Mouse (Mus musculus) heart, embryonic 14.5 days (tissue): Measurements from ENCODE around the gene Smox. TPM values are rescaled to one million over a fixed set of nuclear protein-coding genes. Genes with fewer than 3 reads are reported as not detected.

Experiments used
- ATAC-seq: fragments of 200-750 bp; cut with Nextera tagmentation; 2 replicates; pipeline ENCODE4 v1.8.0; 2017; ENCODE audit warnings: low read depth, moderate TSS enrichment; ENCODE audit not compliant: insufficient number of reproducible peaks, insufficient read depth, low FRiP score
- H3K27ac ChIP-seq, 2 experiments: fragments of 200-500 bp in 1 of 2; fragments of 300-500 bp in 1 of 2; sonication (generic) in 1 of 2; replicated peaks in 1 of 2; 2 replicates each; pipeline ENCODE4 v1.5.1; 2012 to 2014; ENCODE audit warnings: low read depth in 2 of 2, low read length in 2 of 2, control low read depth in 1 of 2, mild to moderate bottlenecking in 1 of 2, mixed read lengths in 1 of 2; ENCODE audit not compliant: control insufficient read depth in 1 of 2, insufficient read depth in 1 of 2
- H3K27me3 ChIP-seq: fragments of 300-500 bp; sonication (generic); 2 replicates; pipeline ENCODE4 v1.6.1; 2014; ENCODE audit warnings: mild to moderate bottlenecking, low read length, control low read depth; ENCODE audit not compliant: control insufficient read depth, insufficient read depth
- H3K36me3 ChIP-seq: fragments of 300-500 bp; sonication (generic); 2 replicates; pipeline ENCODE4 v1.6.1; 2014; ENCODE audit warnings: mild to moderate bottlenecking, control low read depth, low read length, mixed read lengths; ENCODE audit not compliant: control insufficient read depth, insufficient read depth
- H3K4me1 ChIP-seq, 2 experiments: fragments of 200-500 bp in 1 of 2; fragments of 300-500 bp in 1 of 2; sonication (generic) in 1 of 2; 2 replicates each; pipeline ENCODE4 v1.6.1; 2012 to 2014; ENCODE audit warnings: low read length in 2 of 2, control low read depth in 1 of 2, mixed read lengths in 1 of 2; ENCODE audit not compliant: control insufficient read depth in 2 of 2, insufficient read depth in 2 of 2
- H3K4me2 ChIP-seq: fragments of 300-500 bp; sonication (generic); 2 replicates; pipeline ENCODE4 v1.6.1; 2014; ENCODE audit warnings: mild to moderate bottlenecking, low read length
- H3K4me3 ChIP-seq, 2 experiments: fragments of 200-500 bp in 1 of 2; fragments of 300-500 bp in 1 of 2; sonication (generic) in 1 of 2; 2 replicates each; pipeline ENCODE4 v1.5.1; 2012 to 2014; ENCODE audit warnings: low read length in 2 of 2, mild to moderate bottlenecking in 2 of 2, control low read depth in 1 of 2, low read depth in 1 of 2, moderate library complexity in 1 of 2; ENCODE audit not compliant: control insufficient read depth in 1 of 2, insufficient read depth in 1 of 2
- H3K9ac ChIP-seq: fragments of 300-500 bp; sonication (generic); 2 replicates; pipeline ENCODE4 v1.6.1; 2014; ENCODE audit warnings: mild to moderate bottlenecking, low read length
- H3K9me3 ChIP-seq: fragments of 300-500 bp; sonication (generic); 2 replicates; pipeline ENCODE4 v1.6.1; 2016; ENCODE audit warnings: low read length, control low read depth; ENCODE audit not compliant: control insufficient read depth
- WGBS: fragments of 180-500 bp; shearing (Covaris S2); extraction: QIAGEN DNeasy Blood & Tissue Kit; methylation state at CpG from one replicate; pipeline ENCODE4 v1.1.7; 2014; 5-methylcytosine and 5-hydroxymethylcytosine counted together
- polyA plus RNA-seq: library from polyadenylated mRNA; unstranded; fragments of >200 nt; fragmentation: Nextera tagmentation; extraction: Ambion mirVana; gene quantifications from 2 replicates; pipeline ENCODE4 v1.2.1, GENCODE M21; 2014

Smox gene
- polyA plus RNA-seq, 1 experiment from 2014 or later: 17.7 TPM

- no peaks in the 10 kb centered on the region for H3K9me3 ChIP-seq
- ATAC-seq: no peak
- H3K4me1 ChIP-seq: peaks cover 10 to 13% of the 10 kb centered on the region in 2 experiments; a peak in 3 of 4 replicates
- no peak overlapping the region for H3K4me3 ChIP-seq
- H3K27me3 ChIP-seq: no peaks in the 10 kb centered on the region
- no peak overlapping the region for H3K27ac ChIP-seq
- H3K4me2 ChIP-seq: no peak overlapping the region
- H3K9ac ChIP-seq: no peak overlapping the region
- 49% methylated on average over 5 of the region's 5 CpGs for WGBS
- H3K36me3 ChIP-seq: no peaks in the 10 kb centered on the region
Measured at GRCm38 (mm10) chr2:131501886-131502285, 10.6 kb downstream of the Smox start.

- H3K9me3 ChIP-seq: no peaks in the 10 kb centered on the region
- no peak overlapping the region for H3K4me2 ChIP-seq
- no peak overlapping the region for H3K9ac ChIP-seq
- no peak for ATAC-seq
- H3K4me3 ChIP-seq: no peak overlapping the region
- peaks cover 10 to 14% of the 10 kb centered on the region in 2 experiments; a peak in 3 of 4 replicates for H3K4me1 ChIP-seq
- H3K36me3 ChIP-seq: no peaks in the 10 kb centered on the region
- H3K27me3 ChIP-seq: no peaks in the 10 kb centered on the region
- 56% methylated on average over 5 of the region's 5 CpGs for WGBS
- no peak overlapping the region for H3K27ac ChIP-seq
Measured at GRCm38 (mm10) chr2:131502561-131502960, 11.3 kb downstream of the Smox start.

- no peak for ATAC-seq
- Histone ChIP-seq H3K4me2 (no peak overlapping the region), H3K27ac (no peak overlapping the region), H3K4me3 (no peak overlapping the region), H3K9ac (no peak overlapping the region), H3K36me3 (no peaks in the 10 kb centered on the region), H3K4me1 (peaks cover 18 to 37% of the 10 kb centered on the region in 2 experiments), H3K9me3 (no peaks in the 10 kb centered on the region), H3K27me3 (no peaks in the 10 kb centered on the region)
Measured at GRCm38 (mm10) chr2:131505431-131505830, 14.1 kb downstream of the Smox start.

DNA sequence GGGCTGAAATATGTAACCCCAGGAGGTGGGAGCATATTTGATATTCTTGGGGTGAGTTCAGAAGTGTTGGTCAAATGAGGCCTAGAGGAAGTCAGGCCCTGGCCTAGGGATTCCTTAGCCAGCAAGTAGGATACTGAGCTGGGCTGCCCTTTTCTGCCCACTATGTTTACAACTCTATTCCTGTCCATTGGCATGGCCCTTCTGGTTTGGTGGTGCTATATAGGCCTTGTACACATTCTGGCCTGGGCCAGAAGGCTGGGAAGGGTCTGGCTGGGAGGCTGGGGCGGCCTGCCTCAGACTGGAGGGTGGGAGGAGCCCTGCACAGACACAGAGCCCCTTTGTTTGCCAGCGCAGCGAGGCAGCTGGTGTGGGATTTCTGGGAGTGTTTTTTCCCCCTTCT lies 15.1 kb downstream of the Smox start:
- no peak for ATAC-seq
- H3K27ac ChIP-seq: no peak overlapping the region
- no peak overlapping the region for H3K4me3 ChIP-seq
- H3K9ac ChIP-seq: no peak overlapping the region
- no peaks in the 10 kb centered on the region for H3K36me3 ChIP-seq
- no peaks in the 10 kb centered on the region for H3K9me3 ChIP-seq
- no peaks in the 10 kb centered on the region for H3K27me3 ChIP-seq
- H3K4me1 ChIP-seq: peaks cover 18 to 41% of the 10 kb centered on the region in 2 experiments
- no peak overlapping the region for H3K4me2 ChIP-seq
- 57% methylated on average over 3 of the region's 3 CpGs for WGBS

DNA sequence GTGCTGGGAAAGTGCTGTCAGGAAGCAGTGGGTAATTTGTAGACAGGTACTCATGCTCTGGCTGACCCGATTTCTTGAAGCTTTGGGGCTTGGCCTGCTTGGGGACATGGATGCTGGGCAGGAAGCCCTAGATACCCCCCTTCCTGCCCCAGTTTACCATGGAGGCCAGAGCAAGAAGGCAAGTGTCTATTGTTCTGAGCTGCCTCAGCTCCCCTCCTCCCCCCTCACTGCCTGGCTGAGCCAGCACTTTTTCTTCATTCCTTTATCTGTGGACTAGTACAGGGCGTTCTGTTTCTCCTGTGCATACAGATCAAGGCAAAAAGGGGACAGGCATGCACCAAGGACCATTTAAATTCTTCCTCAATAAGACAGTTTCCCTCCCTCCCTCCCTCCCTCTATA lies 17.2 kb downstream of the Smox start:
- 37% methylated on average over 2 of the region's 2 CpGs for WGBS
- H3K4me1 ChIP-seq: peaks cover 12 to 37% of the 10 kb centered on the region in 2 experiments

GRCm38 (mm10) chr2:131509671-131510313 lies 18.5 kb downstream of the Smox start:
- peak; percentile 29; the same call in 1 of the 2 replicates for ATAC-seq
- Histone ChIP-seq H3K36me3 (no peaks in the 10 kb centered on the region), H3K27me3 (no peaks in the 10 kb centered on the region), H3K4me2 (peak overlapping the region; percentile 64), H3K9ac (peak overlapping the region; percentile 62), H3K27ac (peak overlapping the region; percentile 53 to 54), H3K4me1 (peaks cover 18 to 49% of the 10 kb centered on the region in 2 experiments), H3K9me3 (no peaks in the 10 kb centered on the region), H3K4me3 (peak overlapping the region; percentile 24 to 27)
- WGBS: 10% methylated on average over 17 of the region's 17 CpGs

More for the DNA sequence above, 17.2 kb downstream of the Smox start:
- H3K9me3 ChIP-seq: no peaks in the 10 kb centered on the region
- ATAC-seq: no peak
- H3K27ac ChIP-seq: no peak overlapping the region
- no peak overlapping the region for H3K9ac ChIP-seq
- H3K4me3 ChIP-seq: no peak overlapping the region
- H3K36me3 ChIP-seq: no peaks in the 10 kb centered on the region
- H3K27me3 ChIP-seq: no peaks in the 10 kb centered on the region
- no peak overlapping the region for H3K4me2 ChIP-seq

- Histone ChIP-seq H3K9me3 (no peaks in the 10 kb centered on the region), H3K4me2 (peak overlapping the region; percentile 64), H3K36me3 (no peaks in the 10 kb centered on the region), H3K4me3 (no peak overlapping the region), H3K9ac (peak overlapping the region; percentile 62; the same call in 1 of the 2 replicates), H3K27me3 (no peaks in the 10 kb centered on the region), H3K27ac (0 out of 4 replicates have a peak overlapping the region, but pooled peaks of 1 of the 2 experiments have one; percentile 31), H3K4me1 (peaks cover 22 to 55% of the 10 kb centered on the region in 2 experiments)
- WGBS: 67% methylated on average over 5 of the region's 5 CpGs
- no peak for ATAC-seq
Measured at GRCm38 (mm10) chr2:131510531-131510930, 19.2 kb downstream of the Smox start.
